Mouse (Mus musculus) yolk sac, embryonic 10.5 days (tissue): Measurements from ENCODE around the gene Fam161b.
A peak's percentile ranks its signal among the peaks of the same experiment; 100 is the strongest.

Source experiments
- DNase-seq: peaks from one replicate; pipeline ENCODE4 v3.0.0-alpha.2; 2017; ENCODE audit warnings: low spot score

Gene Fam161b

GRCm38 (mm10) chr12:84361555-84362489, at the start of gene Fam161b, which contains the start of gene Coq6:
Gene Fam161b, minus strand, starts transcription at chr12:84361833.
Gene Coq6, plus strand, starts transcription at chr12:84361657.
- DNase-seq = peak; percentile 93

- peak; percentile 79 for DNase-seq
These were observed 47.3 kb upstream of the Fam161b start, which contains the start of the genes Entpd5 and Bbof1 for GRCm38 (mm10) chr12:84408819-84409507. Gene Entpd5, minus strand, starts transcription at chr12:84409029. Gene Bbof1, plus strand, starts transcription at chr12:84409071.

GRCm38 (mm10) chr12:84407874-84408818, 46.5 kb upstream of the Fam161b start:
- peak; percentile 67 for DNase-seq

GRCm38 (mm10) chr12:84407259-84407658, 45.6 kb upstream of the Fam161b start:
- no peak for DNase-seq

GRCm38 (mm10) chr12:84404541-84404940, 42.9 kb upstream of the Fam161b start:
- no peak for DNase-seq

- DNase-seq = peak; percentile 53
These were observed 41.3 kb upstream of the Fam161b start for GRCm38 (mm10) chr12:84402923-84403322.

- DNase-seq = peak; percentile 76
These were observed 39.0 kb upstream of the Fam161b start for GRCm38 (mm10) chr12:84400653-84401052.

- DNase-seq = no peak
These were observed 38.4 kb upstream of the Fam161b start for GRCm38 (mm10) chr12:84400068-84400467.

GRCm38 (mm10) chr12:84399663-84400062, 38.0 kb upstream of the Fam161b start:
- DNase-seq = no peak

- no peak for DNase-seq
These were observed 37.5 kb upstream of the Fam161b start for GRCm38 (mm10) chr12:84399135-84399534.

GRCm38 (mm10) chr12:84398629-84399028, 37.0 kb upstream of the Fam161b start:
- no peak for DNase-seq

GRCm38 (mm10) chr12:84397685-84398084, 36.1 kb upstream of the Fam161b start:
- DNase-seq = no peak

- DNase-seq = no peak
These were observed 35.5 kb upstream of the Fam161b start for GRCm38 (mm10) chr12:84396947-84397679.

GRCm38 (mm10) chr12:84393847-84394246, 32.2 kb upstream of the Fam161b start:
- no peak for DNase-seq

GRCm38 (mm10) chr12:84392681-84393080, 31.0 kb upstream of the Fam161b start:
- DNase-seq = no peak

GRCm38 (mm10) chr12:84390336-84390735, 28.7 kb upstream of the Fam161b start:
- no peak for DNase-seq

- peak; percentile 65 for DNase-seq
These were observed 27.3 kb upstream of the Fam161b start for GRCm38 (mm10) chr12:84388774-84389400.

GRCm38 (mm10) chr12:84388097-84388496, 26.5 kb upstream of the Fam161b start:
- DNase-seq = no peak

GRCm38 (mm10) chr12:84385408-84385807, 23.8 kb upstream of the Fam161b start:
- DNase-seq = no peak

- DNase-seq = peak; percentile 69
These were observed 23.0 kb upstream of the Fam161b start for GRCm38 (mm10) chr12:84384644-84385081.
